Mouse (Mus musculus) cerebellum, adult 18-20 months (tissue): ENCODE measurements at regions not wholly inside any gene's neighbourhood (a gene's known extent, or its start where the extent isn't known, plus 50 kb on each side); places are given as distances from the start of the nearest gene placed in this dataset.

Source experiments
- DNase-seq, 2 experiments: peaks; one replicate each; pipeline ENCODE4 v3.0.0; 2021

DNA sequence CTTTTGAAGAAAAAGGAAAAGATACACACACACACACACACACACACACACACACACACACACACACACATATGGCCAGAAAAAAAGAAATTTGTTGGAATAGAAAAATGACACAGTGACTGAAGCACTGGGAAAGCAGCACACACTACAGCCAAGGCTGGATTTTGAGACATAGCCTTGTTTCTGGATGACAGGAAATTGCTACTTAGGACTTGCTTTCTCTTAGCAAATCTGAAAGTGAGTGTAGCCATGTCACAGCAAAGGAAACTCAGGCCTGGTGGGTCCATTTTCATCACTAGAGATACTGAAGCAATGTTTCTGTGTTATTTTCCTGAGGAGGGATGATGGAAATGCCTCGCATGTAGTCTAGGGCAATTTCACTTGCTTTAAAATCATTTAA is 271.3 kb upstream of the Gpc5 start:
- DNase-seq = no peak

- DNase-seq = no peak
These were observed 270.9 kb upstream of the Gpc5 start for GRCm38 (mm10) chr14:114821098-114821594.

DNA sequence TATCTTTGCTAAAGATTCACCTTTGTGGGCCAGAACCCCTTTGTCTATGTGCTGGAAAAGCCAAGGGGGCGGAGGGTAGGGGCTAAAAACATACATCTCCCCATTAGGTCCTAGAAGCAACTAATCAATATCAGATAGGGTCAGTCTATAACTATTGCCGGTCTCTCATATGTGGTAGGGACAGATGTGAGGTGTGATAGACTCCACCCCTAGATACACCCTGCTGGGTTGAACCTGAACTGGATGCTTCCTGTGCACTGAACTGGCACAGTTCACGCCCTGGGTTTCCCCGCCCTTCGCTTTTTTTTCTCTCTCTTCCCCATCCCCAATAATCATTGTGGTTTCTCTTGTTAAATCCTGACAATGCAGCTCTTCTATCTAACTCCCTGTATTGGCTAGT is 270.3 kb upstream of the Gpc5 start:
- no peak for DNase-seq

DNA sequence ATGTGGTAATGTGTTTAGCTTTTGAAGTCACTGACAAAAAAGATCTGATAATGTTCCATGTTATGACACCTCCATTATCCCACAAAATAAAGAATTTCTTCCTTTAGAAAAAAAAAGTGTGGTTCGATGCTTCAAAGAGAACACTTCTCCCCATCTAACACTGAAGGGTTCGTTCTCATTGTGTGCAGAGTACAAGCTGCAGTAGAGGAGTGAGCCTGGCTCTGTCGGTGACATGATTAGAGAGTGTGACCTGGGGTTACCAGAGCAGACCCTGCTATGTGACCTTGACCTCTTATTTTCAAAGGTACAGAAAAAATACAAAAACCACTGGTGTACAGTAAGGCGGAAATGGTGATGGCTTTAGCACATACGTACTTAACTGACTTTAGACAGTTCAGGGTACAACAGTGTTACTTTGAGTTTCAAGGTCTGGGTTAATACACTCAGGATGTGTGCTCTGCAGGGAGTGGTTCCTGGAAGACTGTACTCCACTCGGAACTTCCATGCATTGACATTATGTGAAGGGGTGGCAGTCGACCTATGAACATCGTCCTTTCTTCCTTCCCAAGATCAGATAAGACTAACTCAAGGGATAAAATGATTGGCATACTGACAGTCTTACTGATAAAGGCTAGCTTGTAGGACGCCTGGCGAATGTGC is 265.2 kb upstream of the Gpc5 start:
- no peak for DNase-seq

- no peak for DNase-seq
These were observed 262.7 kb upstream of the Gpc5 start for GRCm38 (mm10) chr14:114829310-114829709.

GRCm38 (mm10) chr14:114832987-114833386 is 259.0 kb upstream of the Gpc5 start:
- DNase-seq = no peak

- no peak for DNase-seq
These were observed 255.2 kb upstream of the Gpc5 start for GRCm38 (mm10) chr14:114836723-114837349.

GRCm38 (mm10) chr14:114837652-114838276 is 254.3 kb upstream of the Gpc5 start:
- DNase-seq = no peak

DNA sequence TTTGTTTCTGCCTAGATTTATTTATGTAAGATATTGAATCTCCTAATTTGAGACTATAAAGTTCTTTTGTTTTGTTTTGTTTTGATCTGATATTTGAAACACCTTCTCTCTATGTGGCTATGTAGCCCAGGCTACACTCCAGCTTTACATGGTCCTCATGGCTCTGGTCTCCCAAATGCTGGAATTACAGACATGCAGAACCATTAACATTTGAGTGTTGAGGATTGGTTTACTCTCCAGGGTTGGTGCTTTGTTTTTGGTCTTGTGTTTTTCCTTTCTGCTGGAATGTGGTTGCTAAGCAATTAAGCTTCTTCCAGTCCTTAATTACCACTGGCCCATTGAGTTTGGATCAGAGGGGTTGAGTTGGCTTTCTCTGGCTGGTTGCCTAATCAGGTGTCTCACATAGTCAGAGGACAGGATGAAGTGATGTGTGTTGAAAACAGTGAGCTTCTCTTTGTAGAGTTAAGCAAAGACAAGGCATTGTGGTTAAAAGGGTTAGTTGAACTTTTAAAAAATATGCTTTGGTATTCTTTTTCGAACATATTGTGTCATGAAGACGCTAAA is 252.6 kb upstream of the Gpc5 start:
- no peak for DNase-seq

GRCm38 (mm10) chr14:114840766-114841165 is 251.2 kb upstream of the Gpc5 start:
- DNase-seq = no peak

GRCm38 (mm10) chr14:114841552-114841951 is 250.5 kb upstream of the Gpc5 start:
- no peak for DNase-seq

- no peak for DNase-seq
These were observed 249.7 kb upstream of the Gpc5 start for GRCm38 (mm10) chr14:114842327-114842726.

GRCm38 (mm10) chr14:114843105-114843743 is 248.8 kb upstream of the Gpc5 start:
- no peak for DNase-seq

GRCm38 (mm10) chr14:114854324-114855054 is 237.5 kb upstream of the Gpc5 start:
- DNase-seq = no peak

- DNase-seq = no peak
These were observed 236.8 kb upstream of the Gpc5 start for GRCm38 (mm10) chr14:114855055-114855740.

- DNase-seq = no peak
These were observed 236.3 kb upstream of the Gpc5 start for GRCm38 (mm10) chr14:114855746-114856145.

DNA sequence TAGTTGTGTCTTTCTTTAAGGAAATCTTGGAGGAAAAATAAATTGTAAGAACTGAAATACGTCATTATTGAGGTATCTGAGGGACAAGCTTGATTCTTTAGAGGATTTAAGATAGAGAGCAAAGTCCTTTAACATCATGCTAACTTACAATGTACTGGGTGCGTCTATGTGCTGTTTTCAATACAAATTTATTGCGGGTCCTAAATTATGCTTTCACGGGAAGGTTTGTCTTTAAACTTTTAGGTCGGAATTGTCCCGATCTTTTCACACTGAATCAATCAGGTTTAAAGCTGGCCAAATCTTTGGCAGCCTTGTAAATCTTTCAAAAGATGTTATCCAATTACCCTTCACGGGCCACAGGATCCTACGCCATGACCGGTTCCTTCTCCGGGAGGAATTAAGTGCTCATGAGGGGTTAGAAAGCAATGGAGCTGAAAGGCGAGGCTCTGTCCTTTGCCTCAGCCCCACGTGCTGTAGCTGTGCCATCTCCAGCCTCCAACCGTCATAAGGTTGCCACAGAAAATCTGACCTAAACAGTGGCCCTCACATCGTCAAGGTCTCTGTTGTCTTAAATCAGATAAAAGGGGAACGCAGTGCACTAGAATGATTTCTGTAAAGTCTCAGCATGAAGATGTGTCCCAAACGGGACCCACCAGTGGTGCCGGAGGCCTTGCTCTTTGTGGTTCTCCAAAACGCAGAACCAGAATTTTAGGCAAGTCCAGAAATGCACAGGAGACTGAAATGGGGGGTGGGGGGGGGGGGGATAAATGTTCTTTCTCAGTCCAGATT is 235.6 kb upstream of the Gpc5 start:
- no peak for DNase-seq

- DNase-seq = no peak
These were observed 234.8 kb upstream of the Gpc5 start for GRCm38 (mm10) chr14:114857171-114857570.

- no peak for DNase-seq
These were observed 234.3 kb upstream of the Gpc5 start for GRCm38 (mm10) chr14:114857689-114858088.

GRCm38 (mm10) chr14:114863585-114863984 is 228.4 kb upstream of the Gpc5 start:
- DNase-seq = no peak

GRCm38 (mm10) chr14:114864102-114864501 is 227.9 kb upstream of the Gpc5 start:
- no peak for DNase-seq
